Mouse (Mus musculus): ENCODE results near the gene Tph1. TPM values are rescaled to one million over a fixed set of nuclear protein-coding genes. Genes with fewer than 3 reads are reported as not detected.
"Not testable (repeated sequence)": the region's sequence is repeated elsewhere in the genome, so short reads cannot be mapped to it uniquely, and the experiment has no call there.

Gene Tph1
- polyA plus RNA-seq (2012; rRNA removed): 0.12 TPM in 2 replicates

DNA sequence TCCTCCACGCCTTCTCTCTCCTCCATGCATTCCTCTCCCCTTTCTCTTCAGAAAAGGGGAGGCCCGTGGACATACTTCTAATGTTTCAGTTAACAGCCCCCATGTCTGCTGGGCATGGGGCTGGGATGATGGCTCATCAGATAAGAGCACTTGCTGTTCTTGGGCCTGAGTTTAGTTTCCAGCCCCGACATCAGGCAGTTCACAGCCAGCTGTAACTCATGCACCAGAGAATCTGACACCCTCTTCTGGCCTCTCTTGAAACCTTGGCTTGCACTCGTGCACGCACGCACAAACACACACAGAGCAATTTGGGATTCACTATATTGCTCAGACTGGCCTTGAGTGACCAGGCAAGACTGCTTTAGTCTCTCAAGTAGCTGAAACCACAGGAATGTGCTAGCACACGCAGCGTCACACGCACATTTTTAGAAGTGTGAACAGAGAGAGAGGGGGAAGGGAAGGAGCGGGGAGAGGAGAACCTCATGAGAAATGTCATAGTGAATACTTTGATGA, at the start of gene Tph1:
Gene Tph1, minus strand, starts transcription at position 378 of the 513 bp plus-strand sequence.
- DNase-seq (ENCODE audit: low spot score): no peak

DNA sequence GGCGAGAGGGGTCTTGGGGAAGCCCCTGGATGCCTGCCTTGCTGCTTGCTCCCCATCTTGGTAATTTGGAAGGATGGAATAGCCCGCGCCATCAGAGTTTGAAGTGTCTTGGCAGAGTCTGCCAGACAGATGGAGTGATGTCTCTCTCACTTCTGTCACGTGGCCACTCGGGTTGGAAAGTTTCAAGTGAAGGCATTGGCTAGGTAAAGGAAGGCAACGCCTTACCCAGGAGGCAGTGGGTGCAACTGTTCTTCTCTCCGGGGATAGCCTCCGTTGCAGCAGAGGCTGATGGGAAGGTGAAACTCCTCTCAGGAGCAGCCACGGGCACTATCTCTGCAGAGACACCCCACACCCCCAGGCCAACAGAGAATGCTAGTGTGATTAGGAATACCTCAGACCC, 48.1 kb upstream of the Tph1 start:
- DNase-seq (ENCODE audit: low spot score): no peak

DNA sequence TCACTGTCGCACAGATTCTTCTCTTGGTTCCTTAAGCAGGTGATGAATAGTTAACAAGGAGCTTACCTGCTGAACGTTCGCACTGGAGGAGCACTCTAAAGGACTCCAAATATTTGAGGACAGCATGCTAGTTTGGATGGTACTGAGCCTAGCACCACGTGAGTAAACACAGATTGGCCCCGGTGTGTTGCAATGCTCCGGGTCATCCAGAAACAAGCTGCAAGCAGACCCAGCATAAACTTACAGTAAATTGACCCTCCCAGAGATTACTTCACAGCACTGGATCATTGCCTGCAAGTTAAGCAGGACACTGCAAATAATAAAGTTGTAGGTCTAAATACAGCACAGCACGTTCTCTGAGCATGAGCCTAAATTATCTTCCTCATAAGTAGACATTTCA, 47.2 kb upstream of the Tph1 start:
- no peak for DNase-seq (ENCODE audit: low spot score)

DNA sequence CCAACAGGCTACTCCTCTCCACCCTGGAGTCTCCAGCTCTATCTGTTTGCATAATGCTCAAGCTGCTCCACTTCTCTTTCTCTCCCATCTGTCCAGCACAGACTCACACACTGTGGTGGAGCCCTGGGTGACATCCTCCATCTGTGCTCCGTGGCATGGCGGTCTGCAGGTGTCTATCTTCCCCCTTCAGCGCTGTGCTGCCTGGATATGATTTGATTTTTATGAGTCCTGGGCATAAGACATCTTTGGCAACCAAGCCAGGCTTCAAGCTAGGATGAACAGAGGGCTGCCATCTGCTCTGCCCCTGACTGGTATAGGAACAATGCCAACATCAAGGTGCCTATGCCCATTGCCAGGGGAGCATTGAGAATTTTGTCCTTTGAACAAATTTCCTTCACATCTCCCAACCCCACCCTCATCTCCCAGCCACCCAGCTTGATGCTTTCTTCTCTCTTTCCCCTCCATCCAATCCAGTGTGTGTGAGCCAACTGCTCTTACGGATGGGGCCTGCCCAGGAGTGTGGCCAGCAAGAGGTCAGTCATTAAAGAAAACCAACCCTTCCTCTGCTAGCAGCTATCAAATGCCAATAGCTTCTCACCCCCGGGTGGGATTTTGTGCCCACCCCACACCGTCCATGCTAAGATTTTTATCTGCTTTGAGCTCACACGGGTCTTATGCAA, 46.4 kb upstream of the Tph1 start:
- no peak for DNase-seq (ENCODE audit: low spot score)

DNA sequence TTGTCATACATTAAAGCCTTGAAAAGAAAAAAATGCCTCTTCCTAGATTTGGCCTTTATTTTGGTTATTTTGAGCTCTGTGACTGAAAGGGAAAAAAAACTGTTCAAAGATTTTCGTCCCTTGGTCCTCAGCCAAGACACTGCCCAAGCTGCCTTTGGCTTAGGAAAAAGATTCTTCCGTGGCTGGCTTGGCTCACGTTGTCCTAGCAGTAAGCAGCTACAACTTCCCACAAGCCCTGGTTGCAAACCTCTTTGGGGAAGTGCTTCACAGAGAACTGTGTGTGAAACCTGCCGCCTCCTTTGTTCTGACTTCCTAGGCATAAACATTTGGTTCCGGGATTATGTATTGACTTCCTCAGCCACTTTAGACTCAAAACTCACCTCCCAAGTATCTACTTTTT, 44.6 kb upstream of the Tph1 start:
- no peak for DNase-seq (ENCODE audit: low spot score)

DNA sequence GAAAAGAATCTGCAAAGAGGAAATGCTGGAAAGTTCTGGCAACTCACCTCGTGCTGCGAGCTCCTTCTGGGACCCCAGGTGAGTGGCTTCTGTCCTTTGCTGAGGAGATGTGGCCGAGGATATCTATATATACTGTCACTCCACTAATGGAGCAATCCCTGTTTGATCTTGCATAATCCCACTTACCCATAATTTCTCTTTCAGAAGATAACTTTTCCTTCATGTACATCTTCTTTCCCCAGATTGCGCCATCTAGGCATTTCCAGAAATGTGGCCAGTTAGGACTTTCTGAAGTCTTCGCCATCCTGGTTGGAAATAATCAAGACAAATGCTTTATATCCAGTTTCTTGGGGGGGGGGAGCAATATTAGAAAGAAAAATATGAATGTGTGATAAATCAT, 43.3 kb upstream of the Tph1 start, which contains the start of gene Saa3:
Gene Saa3, minus strand, starts transcription at position 101 of the 400 bp plus-strand sequence.
- no peak for DNase-seq (ENCODE audit: low spot score)

DNA sequence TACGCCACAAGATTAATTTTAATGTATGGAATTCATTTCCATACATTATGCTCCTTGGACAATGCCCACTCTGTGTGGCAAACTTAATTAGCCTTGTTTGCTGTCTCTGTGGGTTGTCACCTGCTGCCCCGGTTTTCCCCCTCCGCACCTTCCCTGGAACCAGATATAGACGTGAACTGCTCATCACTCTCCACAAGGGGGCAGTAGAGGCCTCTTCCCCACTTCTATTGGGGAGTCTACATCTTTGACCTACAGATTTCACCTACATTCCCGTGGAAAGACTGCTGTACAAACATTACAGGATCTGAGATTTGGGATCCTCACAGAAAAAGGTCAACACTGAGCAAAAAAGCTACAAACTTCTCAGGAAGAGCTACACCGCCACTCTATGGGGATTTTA, 42.2 kb upstream of the Tph1 start:
- DNase-seq (ENCODE audit: low spot score): no peak

DNA sequence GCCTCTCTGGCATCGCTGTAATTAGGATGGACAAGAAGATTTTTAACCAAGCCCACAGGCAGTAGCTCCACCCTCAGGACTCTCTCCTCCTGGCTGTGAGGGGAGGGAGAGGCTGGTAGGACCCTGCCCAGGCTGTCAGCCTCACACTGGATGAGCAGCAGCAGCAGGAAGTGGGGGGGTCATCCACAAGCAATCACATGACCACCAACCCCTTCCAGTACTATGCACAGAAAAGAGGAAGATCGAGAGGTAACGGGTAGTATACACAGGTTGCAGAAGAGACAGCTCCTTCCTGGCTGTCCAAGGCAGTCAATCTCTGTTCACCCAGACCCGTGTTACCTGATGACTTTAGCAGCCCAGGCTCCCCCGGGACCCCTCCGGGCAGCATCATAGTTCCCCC, 39.9 kb upstream of the Tph1 start:
- no peak for DNase-seq (ENCODE audit: low spot score)

DNA sequence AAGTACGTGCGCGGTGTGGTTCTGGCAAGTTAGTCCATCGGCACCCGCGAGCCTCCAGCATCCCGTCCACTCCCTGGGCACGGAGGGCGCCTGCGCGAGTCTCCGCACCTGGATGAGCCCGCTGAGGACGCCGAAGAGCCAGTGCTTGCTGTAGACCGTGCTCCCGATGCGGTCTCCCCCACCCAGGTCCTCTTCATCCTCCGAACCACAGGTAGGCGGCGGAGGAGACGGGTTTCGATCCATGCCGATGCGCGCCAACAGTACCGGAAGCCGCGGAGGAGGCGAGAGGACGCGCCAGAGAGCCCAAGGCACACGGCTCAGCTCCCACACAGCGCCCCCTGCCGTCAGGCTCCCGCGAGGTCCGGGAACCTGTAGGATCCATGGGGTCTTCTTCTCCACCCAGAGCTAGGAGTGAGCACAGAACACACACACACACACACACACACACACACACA, 38.1 kb upstream of the Tph1 start, which contains the start of gene Saal1:
Gene Saal1, minus strand, starts transcription at position 291 of the 455 bp plus-strand sequence.
- DNase-seq (ENCODE audit: low spot score): peak; percentile 77

DNA sequence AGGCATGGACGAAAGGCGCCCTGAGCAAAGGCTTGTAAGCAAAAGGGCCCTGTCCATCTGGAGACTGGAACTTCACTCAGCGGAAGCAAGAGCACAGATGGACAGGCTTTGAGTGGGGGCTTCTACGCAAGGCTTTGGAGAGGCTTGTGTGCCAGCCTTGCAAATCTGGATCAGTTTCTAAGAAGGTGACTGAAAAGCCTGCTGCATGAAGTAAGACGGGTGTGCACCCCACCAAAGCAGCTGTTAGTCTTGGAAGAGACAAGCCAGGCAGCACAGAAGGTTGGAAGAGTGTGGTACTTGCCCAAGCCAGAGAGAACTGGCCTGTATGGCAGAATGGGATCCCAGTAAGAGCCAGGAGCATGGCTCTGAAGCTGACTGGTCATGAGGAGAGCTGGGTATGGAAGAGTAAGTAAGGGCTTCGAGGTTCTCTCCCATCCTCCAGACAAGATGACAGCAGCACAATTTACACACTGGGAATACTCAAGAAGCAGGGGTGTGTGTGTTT, 28.2 kb upstream of the Tph1 start:
- no peak for DNase-seq (ENCODE audit: low spot score)

DNA sequence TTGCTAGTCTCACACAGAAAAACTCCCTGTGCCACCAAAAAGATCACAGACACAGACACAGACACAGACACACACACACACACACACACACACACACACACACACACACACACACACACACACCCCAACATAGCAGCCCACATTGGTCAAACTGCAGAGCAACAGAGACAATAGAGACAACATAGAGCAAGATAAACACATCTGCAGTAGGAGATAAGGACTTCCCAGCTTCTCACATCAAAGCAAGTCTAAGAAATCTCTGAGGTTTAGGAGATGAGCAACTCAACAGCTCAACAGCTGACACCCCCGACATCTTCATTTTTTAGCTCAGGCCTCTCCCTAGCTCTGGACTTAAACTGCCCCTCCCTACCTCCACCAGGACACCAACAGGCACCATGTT, 24.4 kb upstream of the Tph1 start:
- DNase-seq (ENCODE audit: low spot score): no peak

DNA sequence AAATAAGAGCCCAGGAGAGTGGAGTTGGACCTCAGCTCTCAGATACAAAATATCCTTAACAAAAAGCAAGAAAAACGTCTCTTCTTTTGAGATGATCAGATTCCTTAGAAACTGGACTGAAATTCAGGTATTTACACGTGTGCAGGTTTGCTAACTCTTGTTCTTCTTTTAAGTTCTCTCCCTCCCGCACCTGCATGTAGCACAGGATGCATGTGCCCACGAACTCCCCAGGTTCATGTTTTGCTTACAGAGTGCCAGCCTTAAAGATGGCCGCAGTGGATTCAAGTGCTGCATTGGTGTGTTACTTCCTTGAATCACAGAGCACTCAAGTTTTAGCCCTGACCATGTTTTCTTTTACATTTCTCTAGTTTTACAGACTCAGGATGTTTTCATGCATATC, 14.5 kb upstream of the Tph1 start:
- no peak for DNase-seq (ENCODE audit: low spot score)

DNA sequence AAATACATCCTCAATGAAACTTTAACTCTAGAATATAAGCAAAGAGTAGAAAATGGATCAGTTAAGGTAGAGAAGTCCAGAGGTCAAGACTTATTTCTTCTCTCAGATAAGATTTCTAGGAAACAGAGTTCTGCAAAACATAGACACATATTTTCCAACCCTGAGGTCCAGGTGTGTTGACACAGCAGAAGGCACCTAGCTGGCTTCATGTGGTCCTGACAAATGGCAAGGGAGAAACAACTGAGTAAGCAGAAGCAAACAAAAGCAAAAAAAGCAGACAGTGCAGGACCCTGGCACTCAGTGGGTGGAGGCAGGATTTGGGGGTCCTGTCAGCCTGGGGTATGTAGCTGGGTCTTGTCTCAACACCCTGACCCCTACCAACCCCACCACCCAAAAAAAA, 8.4 kb upstream of the Tph1 start:
- DNase-seq (ENCODE audit: low spot score): no peak

DNA sequence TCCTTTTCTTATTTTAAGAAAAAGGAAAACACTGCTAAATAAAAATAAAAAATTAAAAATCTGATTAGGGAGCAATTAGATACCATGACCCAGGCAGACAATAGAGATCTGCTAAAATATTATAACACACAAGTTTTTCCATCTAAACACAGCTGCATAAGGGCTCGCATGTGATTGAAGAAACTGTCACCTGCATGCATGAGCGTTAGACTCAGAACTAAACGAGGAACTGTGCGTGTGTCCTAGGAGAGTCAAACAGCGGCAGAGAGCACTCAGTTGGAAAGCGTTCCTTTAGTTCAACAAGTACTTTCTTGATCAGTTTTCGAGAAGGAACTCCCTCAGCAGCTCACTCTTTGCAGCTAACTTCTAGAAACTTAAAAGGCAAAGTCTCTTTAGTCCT, 6.7 kb upstream of the Tph1 start:
- DNase-seq (ENCODE audit: low spot score): not testable (repeated sequence)

DNA sequence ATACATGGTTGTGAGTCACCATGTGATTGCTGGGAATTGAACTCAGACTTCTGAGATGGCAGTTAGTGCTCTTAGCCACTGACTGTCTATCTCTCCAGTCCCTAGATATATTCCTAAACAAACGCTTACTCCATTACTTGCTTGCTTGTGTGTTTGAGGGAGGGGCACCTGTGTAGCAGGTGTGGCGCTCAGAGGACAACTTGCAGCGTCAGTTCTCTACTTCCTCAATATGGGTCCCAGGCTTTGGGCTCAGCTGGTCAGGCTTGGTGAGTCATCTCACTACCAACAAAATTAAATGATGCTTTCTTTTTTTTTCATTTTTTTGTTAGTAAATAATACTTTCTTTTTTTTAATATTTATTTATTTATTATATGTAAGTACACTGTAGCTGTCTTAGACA, 6.1 kb upstream of the Tph1 start:
- DNase-seq (ENCODE audit: low spot score): no peak

DNA sequence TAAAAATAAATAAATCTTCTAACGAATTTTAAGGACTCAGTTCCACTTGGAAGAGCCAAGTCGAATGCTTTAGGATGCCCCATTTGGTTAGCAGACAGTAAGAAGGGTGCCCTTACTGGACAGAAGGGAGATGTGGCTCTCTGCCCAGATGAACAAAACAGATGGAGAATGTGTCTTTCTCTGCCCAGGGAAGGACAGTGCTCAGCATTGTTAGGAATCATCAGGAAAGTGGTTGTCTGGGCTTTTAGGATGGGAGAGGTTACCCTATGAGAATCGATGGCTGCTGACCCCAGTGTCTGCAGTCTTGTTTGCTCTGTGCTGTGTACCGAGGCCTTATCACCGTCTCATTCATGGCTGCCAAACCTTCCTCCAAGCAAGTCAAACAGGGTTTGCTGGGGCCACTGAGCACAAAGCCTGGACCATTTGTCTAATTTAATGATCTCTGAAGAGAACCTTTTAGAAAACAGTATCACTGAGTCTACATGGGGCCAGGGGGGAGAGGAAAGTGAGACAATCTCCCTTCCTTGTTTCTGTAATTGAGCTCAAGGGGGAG, 4.5 kb upstream of the Tph1 start:
- DNase-seq (ENCODE audit: low spot score): no peak

DNA sequence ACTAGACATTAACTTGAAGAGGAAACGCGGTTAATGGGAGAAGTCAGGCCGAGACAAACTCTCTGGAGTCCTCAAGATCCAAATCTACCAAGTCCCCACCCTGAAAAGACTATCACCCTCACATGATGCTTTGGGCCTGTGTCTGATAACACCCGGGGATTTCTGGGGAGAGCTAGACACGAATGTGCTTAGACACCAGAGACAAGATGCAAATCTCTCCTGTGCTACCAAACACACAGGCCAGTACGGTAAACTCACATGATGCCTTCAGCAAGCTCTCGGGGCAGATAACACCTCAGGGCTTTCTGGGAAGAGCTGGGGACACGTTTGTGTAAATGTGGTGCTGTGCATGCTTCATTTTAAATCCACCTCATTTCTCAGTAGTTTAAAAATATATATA, 3.5 kb upstream of the Tph1 start:
- DNase-seq (ENCODE audit: low spot score): no peak

DNA sequence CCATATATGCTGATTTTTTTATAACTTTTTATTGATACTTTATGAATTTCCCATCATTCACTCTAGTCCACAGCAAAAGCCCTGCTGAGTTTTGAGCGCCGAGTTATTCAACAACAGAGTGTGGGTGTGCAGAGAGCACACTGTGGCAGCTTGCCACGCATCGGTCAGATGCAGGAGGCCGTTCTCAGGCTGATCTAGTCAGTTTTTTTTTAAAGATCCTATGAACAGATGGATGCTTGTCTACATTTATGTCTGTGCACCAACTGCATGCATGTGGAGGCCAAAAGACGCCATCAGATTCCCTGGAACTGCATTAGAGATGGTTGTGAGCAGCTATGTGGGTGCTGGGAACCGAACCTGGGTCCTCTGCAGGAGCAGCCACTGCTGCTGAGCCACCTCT, 2.7 kb upstream of the Tph1 start:
- DNase-seq (ENCODE audit: low spot score): no peak

DNA sequence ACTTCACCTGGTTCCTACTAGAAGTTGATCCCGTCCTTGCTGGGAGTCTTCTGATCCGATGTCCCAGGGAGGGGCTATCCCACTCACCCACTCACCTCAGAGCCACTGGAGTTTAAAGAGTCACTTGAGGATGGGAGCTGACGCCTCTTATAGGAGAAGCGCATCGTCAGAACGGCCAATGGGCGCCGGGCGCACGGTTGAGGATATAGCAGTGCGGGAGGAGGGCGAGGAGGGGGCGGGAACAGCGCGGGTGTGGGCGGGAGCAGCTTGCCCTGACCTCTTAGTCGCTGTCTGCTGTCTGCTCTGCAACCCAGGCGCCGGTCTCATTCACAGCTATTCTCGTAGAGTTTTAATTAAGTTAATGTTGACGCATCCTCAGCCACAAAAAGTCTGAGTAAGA, 5.1 kb downstream of the Tph1 start:
- no peak for DNase-seq (ENCODE audit: low spot score)

DNA sequence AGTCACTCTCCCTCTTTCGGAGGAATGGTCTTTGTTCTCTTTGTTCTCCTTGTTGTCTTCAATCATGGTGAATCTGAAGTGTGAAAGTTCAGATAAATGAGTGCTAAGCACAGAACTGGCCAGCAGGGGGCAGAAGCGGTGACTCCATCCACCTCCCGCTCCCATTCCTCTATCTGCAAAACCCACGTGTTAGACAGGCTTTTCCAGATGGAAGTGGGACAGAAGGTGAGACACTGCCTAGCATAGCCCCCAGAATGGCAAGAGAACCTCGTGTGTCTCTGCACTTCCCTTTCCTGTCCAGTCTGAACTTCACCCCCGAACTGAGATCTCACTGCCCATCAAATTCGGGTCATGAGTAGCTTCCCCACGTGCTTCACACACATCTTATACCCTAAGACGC, 7.1 kb downstream of the Tph1 start:
- no peak for DNase-seq (ENCODE audit: low spot score)

DNA sequence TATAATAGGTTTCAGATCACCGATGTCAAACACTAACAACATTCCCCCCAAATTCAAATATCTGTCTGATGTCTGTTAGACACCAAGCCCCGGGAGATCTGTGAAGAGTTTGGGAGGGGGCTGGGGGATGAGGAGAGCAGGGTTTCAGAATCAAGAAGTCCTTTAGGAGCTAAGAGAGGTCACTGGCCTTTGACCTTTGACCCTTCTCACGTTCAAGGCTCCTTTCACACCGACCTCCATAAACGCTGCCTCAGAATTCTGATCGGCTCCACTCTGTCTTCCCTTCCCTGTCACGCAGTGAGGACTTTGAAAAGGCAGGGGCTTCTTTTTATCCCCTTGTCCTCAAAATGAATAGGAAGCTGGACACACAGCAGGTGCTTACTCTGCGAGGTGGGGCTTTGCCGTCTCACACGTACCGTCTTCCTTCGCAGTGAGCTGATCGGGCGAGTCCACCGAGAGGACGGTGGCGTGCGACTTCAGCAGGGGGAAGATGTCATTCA, 10.7 kb downstream of the Tph1 start:
- DNase-seq (ENCODE audit: low spot score): no peak

DNA sequence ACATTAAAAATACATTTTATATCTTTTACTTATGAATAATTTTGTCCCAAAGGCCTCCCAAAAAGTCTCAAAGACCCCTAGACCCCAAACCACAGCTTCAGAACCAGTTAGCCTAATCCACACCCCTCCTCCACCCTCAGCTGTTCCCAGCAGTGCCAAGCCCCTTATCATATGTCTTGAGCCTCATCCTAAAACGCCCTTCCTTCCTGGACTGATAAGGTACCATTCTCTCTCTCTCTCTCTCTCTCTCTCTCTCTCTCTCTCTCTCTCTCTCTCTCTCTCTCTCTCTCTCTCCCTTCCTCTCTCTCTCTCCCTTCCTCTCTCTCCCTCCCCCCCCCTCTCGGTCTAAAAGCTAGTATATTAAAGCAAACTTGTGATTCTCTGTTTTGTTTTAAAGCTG, 20.1 kb downstream of the Tph1 start:
- no peak for DNase-seq (ENCODE audit: low spot score)

DNA sequence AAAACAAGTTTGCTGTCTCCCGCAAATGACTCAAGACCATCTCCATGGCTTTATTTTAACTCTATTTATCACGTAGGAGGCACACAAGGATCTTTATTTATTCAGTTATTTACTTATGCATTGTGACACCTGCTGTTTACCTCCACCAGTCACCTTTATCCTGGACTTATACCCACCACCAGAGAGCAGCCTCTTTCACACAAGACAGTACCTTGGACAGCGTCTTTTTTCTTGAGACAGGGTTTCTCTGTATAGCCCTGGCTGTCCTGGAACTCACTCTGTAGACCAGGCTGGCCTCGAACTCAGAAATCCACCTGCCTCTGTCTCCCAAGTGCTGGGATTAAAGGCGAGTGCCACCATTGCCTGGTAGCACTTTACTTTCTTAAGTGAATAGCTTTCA, 22.1 kb downstream of the Tph1 start:
- not testable (repeated sequence) for DNase-seq (ENCODE audit: low spot score)

All from urinary bladder, adult 2 months (tissue).